Mouse (Mus musculus): ENCODE measurements around the gene Ccr10.

- no peak for TF ChIP-seq CTCF (IDR thresholded peaks at IDR 0.05; ENCODE audit: low read depth)
- TF ChIP-seq EP300 (IDR thresholded peaks at IDR 0.05; ENCODE audit: low read depth): no peak
These were observed 20.3 kb upstream of the Ccr10 start for GRCm38 (mm10) chr11:101195571-101195970.

All from liver, postnatal 0 days (tissue).